Mouse (Mus musculus) lung, embryonic 14.5 days (tissue): ENCODE measurements around the gene Usp47. TPM values are rescaled to one million over a fixed set of nuclear protein-coding genes. Genes with fewer than 3 reads are reported as not detected.
"Not testable (repeated sequence)": the region's sequence is repeated elsewhere in the genome, so short reads cannot be mapped to it uniquely, and the experiment has no call there.

Experiments used
- ATAC-seq: fragments of 200-750 bp; cut with Nextera tagmentation; 2 replicates; pipeline ENCODE4 v1.8.0; 2017; ENCODE audit warnings: mild to moderate bottlenecking, moderate TSS enrichment, moderate library complexity; ENCODE audit not compliant: insufficient read depth
- DNase-seq: peaks from one replicate; pipeline ENCODE4 v3.0.0-alpha.2; 2015
- H3K27ac ChIP-seq: fragments of 300-500 bp; sonication (generic); 2 replicates; pipeline ENCODE4 v1.5.1; 2014; ENCODE audit warnings: low read depth, mild to moderate bottlenecking, moderate library complexity
- H3K27me3 ChIP-seq: fragments of 300-500 bp; sonication (generic); 2 replicates; pipeline ENCODE4 v1.6.1; 2014; ENCODE audit warnings: low read length, control low read depth; ENCODE audit not compliant: insufficient read depth
- H3K36me3 ChIP-seq: fragments of 300-500 bp; sonication (generic); 2 replicates; pipeline ENCODE4 v1.6.1; 2014; ENCODE audit warnings: control low read depth; ENCODE audit not compliant: insufficient read depth
- H3K4me1 ChIP-seq: fragments of 300-500 bp; sonication (generic); 2 replicates; pipeline ENCODE4 v1.6.1; 2014; ENCODE audit warnings: antibody characterized with exemption, control low read depth; ENCODE audit not compliant: insufficient read depth
- H3K4me2 ChIP-seq: fragments of 300-500 bp; sonication (generic); 2 replicates; pipeline ENCODE4 v1.6.1; 2014; ENCODE audit warnings: mild to moderate bottlenecking
- H3K4me3 ChIP-seq: fragments of 300-500 bp; sonication (generic); 2 replicates; pipeline ENCODE4 v1.5.1; 2014; ENCODE audit warnings: low read depth, low read length
- H3K9ac ChIP-seq: fragments of 300-500 bp; sonication (generic); 2 replicates; pipeline ENCODE4 v1.6.1; 2014
- H3K9me3 ChIP-seq: fragments of 300-500 bp; sonication (generic); 2 replicates; pipeline ENCODE4 v1.6.1; 2016; ENCODE audit warnings: low read depth, low read length, control low read depth
- CTCF ChIP-seq: IDR thresholded peaks from 2 replicates; pipeline ENCODE4 v1.5.1; 2016; ENCODE audit warnings: antibody characterized with exemption, low read depth
- WGBS: fragments of 180-500 bp; shearing (Covaris S2); extraction: QIAGEN DNeasy Blood & Tissue Kit; methylation state at CpG from one replicate; pipeline ENCODE4 v1.1.7; 2014; 5-methylcytosine and 5-hydroxymethylcytosine counted together
- polyA plus RNA-seq: library from polyadenylated mRNA; unstranded; fragments of >200 nt; fragmentation: Nextera tagmentation; extraction: Ambion mirVana; gene quantifications from 2 replicates; pipeline ENCODE4 v1.2.1, GENCODE M21; 2014

The Usp47 gene
- polyA plus RNA-seq, 1 experiment from 2014 or later: 92.1 TPM

DNA sequence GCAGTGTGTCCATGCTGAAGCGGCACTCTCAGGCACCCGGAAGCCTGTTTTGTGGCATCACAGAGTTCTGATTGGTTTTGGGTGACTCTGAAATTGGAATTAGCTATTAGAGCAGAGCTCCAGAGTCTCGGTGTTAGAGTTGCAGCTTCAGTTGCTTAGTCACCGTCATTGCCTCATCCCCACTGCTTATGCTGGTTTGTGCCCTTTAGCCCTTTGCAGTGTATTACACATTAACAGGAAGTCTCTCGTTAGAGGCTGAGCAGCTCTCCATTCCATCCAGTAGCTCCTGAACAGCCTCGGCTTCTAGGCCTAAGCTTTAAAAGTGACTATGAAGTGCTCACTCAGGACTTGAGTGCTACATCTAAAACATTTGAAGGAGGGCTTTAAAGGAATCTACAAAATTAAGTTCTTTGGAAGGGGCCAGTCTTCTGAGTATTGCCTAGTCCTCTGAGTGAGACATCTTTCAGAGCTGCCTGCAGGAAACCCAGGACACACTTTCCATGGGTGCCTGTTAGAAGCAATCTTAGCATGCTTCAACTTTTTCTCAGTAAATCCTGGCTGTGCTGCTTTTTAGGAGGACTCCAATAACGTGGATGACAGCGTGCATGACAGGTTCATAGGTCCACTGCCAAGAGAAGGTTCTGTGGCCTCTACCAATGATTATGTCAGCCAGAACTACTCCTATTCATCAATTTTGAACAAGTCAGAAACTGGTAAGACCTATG is 32.8 kb downstream of the Usp47 start:
- no peak for TF ChIP-seq CTCF
- Histone ChIP-seq H3K36me3 (peaks cover 51% of the 10 kb centered on the region), H3K9me3 (no peaks in the 10 kb centered on the region), H3K27ac (no peak overlapping the region), H3K4me1 (no peaks in the 10 kb centered on the region), H3K4me2 (no peak overlapping the region), H3K27me3 (no peaks in the 10 kb centered on the region), H3K9ac (no peak overlapping the region), H3K4me3 (no peak overlapping the region)
- 59% methylated on average over 8 of the region's 8 CpGs for WGBS
- DNase-seq (peak; percentile 26), ATAC-seq (no peak)

DNA sequence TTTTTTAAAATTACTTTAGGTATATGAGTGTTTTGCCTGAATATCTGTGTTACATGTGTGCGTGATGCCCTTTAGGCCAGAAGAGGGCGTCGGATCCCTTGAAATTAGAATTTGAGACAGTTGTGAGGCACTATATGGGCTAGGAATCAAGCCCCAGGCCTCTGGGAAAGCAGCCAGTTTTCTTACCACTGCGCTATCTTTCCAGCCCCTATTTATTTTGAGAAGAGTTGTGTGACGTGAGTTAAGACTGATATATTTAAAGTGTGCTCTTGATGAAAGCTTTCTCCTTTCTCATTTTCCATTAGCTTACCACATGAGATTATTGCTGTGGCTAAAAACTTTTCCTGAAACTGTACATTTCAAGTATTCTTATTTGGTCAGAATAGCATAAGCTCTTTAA is 51.6 kb downstream of the Usp47 start:
- TF ChIP-seq CTCF: no peak
- Histone ChIP-seq H3K9me3 (no peaks in the 10 kb centered on the region), H3K4me2 (no peak overlapping the region), H3K27ac (no peak overlapping the region), H3K4me1 (no peaks in the 10 kb centered on the region), H3K9ac (no peak overlapping the region), H3K36me3 (peaks cover 59% of the 10 kb centered on the region), H3K4me3 (no peak overlapping the region), H3K27me3 (no peaks in the 10 kb centered on the region)
- DNase-seq: peak; percentile 5
- no peak for ATAC-seq
- WGBS: 77% methylated on average over 5 of the region's 5 CpGs

DNA sequence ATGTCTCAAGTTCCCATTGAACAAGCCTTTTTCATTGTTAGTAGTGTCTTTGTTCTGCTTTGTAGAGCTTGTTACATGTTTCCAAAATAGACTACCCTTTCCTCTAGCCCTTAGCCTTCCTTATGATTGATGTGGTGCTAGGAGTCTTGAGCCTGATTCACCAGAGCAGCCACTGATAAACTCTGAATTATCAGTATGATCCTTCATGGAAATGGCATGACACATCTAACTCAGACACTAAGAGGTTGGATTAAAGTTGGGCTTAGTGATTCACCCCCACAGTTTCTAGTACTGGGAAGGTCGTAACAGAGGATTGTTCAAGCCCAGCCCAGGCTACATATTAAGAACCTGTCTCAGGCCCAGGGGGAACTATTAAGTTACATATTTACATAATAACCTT is 59.3 kb downstream of the Usp47 start:
- no peak for DNase-seq
- H3K9ac ChIP-seq: no peak overlapping the region
- ATAC-seq: no peak
- TF ChIP-seq CTCF: no peak
- no peak overlapping the region for H3K27ac ChIP-seq
- H3K4me1 ChIP-seq: no peaks in the 10 kb centered on the region
- no peak overlapping the region for H3K4me3 ChIP-seq
- H3K27me3 ChIP-seq: no peaks in the 10 kb centered on the region
- WGBS: 67% methylated on average over 1 of the region's 1 CpGs
- peaks cover 73% of the 10 kb centered on the region for H3K36me3 ChIP-seq
- H3K9me3 ChIP-seq: no peaks in the 10 kb centered on the region
- H3K4me2 ChIP-seq: no peak overlapping the region

DNA sequence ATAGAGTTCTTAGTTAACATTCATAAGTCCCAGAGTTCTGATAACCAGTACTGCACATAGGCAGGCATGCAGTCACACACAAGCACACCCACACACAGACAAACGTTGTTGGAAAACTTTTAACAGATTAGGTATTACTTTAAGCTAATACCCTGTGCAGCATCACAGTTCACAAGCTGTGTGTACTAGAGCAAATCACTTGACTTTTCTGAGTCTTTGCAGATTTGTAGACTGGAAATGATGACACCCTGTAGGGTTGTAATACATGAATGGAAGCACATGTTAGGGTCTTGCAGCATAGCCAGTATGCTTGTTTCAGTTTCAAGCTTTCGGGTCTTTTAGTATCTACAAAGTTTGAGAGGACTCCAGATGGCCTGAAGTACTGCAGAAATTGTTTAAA is 60.9 kb downstream of the Usp47 start:
- WGBS: 83% methylated on average over 2 of the region's 2 CpGs
- TF ChIP-seq CTCF: no peak
- Histone ChIP-seq H3K27ac (no peak overlapping the region), H3K9me3 (no peaks in the 10 kb centered on the region), H3K4me1 (no peaks in the 10 kb centered on the region), H3K4me2 (no peak overlapping the region), H3K9ac (no peak overlapping the region), H3K4me3 (no peak overlapping the region), H3K36me3 (peaks cover 71% of the 10 kb centered on the region), H3K27me3 (no peaks in the 10 kb centered on the region)
- ATAC-seq (no peak), DNase-seq (no peak)

DNA sequence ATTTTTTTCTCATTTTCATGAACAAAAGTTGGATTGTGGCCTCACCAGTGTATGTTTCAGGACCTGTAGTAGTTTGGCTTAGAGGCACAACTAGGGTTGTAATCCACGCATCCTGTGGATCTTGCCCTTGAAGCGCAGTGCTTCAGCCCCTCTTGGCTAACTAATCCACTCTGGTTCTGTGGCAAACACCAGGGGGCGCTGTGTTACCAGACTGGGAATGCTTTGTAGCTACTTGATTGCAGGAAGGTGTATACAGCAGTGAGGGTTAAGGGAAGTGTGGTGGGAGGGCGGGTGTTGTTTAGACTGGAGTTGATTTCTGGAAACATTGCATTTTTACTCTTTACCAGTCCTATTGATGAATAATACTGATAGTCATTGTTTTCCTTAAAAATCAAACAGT is 61.8 kb downstream of the Usp47 start:
- H3K4me2 ChIP-seq: no peak overlapping the region
- peak; percentile 94 for TF ChIP-seq CTCF
- ATAC-seq (no peak; the same call in 1 of the 2 replicates), DNase-seq (peak; percentile 93)
- no peaks in the 10 kb centered on the region for H3K4me1 ChIP-seq
- no peaks in the 10 kb centered on the region for H3K27me3 ChIP-seq
- H3K4me3 ChIP-seq: no peak overlapping the region
- H3K9me3 ChIP-seq: no peaks in the 10 kb centered on the region
- WGBS: 32% methylated on average over 4 of the region's 4 CpGs
- peaks cover 71% of the 10 kb centered on the region for H3K36me3 ChIP-seq
- H3K9ac ChIP-seq: no peak overlapping the region
- H3K27ac ChIP-seq: no peak overlapping the region

DNA sequence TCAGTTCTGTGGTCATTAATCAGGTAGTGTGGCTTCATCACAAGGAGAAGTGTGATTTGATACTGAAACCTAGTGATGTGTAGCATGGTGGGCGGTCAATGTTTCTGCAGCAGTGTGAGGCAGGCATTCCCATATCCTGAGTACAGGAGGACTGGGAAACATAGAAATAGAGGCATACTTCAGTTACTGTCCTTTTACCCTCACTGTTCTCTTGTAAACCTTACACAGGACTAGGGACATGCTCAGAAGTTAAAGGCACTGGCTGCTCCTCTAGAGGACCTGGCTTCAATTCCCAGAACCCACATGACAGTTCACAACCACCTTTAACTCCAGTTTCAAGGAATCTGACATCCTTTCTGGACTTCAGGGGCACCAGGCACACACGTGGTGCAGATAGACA is 62.9 kb downstream of the Usp47 start:
- Histone ChIP-seq H3K9ac (no peak overlapping the region), H3K27ac (no peak overlapping the region), H3K4me2 (no peak overlapping the region), H3K4me1 (no peaks in the 10 kb centered on the region), H3K9me3 (no peaks in the 10 kb centered on the region), H3K36me3 (peaks cover 76% of the 10 kb centered on the region), H3K27me3 (no peaks in the 10 kb centered on the region), H3K4me3 (no peak overlapping the region)
- DNase-seq (no peak), ATAC-seq (no peak)
- WGBS: 92% methylated on average over 2 of the region's 2 CpGs
- TF ChIP-seq CTCF: no peak

DNA sequence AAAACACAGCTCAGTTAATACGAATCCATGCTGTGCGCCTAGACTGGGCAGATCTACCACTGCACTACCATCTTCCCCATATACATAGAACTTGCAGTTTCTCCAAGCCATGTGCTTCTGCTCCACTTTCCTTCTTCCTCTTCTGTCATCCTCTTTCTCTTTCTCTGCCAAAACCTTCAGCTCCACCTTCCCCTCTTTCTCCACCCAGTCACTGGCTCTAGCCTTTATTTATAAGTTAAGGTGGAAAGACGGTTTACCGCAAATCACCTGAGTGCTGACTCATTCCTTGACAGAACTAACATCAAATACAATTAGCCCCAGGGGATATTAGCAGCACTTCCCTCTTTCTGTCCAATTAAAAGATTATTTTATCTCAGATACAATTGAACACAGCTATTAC is 71.6 kb downstream of the Usp47 start:
- H3K4me1 ChIP-seq, ATAC-seq, DNase-seq, H3K4me3 ChIP-seq, H3K9ac ChIP-seq, H3K9me3 ChIP-seq, H3K27ac ChIP-seq, H3K4me2 ChIP-seq, H3K27me3 ChIP-seq: not testable (repeated sequence)
- WGBS: 93% methylated on average over 4 of the region's 4 CpGs
- H3K36me3 ChIP-seq: peaks cover 92% of the 10 kb centered on the region
